Mouse (Mus musculus) liver, embryonic 12.5 days (tissue): ENCODE data around the gene Setd3. TPM values are rescaled to one million over a fixed set of nuclear protein-coding genes. Genes with fewer than 3 reads are reported as not detected.
A peak's percentile ranks its signal among the peaks of the same experiment; 100 is the strongest.

Experiments
- ATAC-seq: fragments of 200-750 bp; cut with Nextera tagmentation; 2 replicates; pipeline ENCODE4 v1.8.0; 2017; ENCODE audit warnings: moderate number of reproducible peaks, mild to moderate bottlenecking, moderate library complexity
- H3K27ac ChIP-seq: fragments of 300-500 bp; sonication (generic); 2 replicates; pipeline ENCODE4 v1.5.1; 2016; ENCODE audit warnings: mild to moderate bottlenecking
- H3K27me3 ChIP-seq: fragments of 300-500 bp; sonication (generic); replicated peaks from 2 replicates; pipeline ENCODE4 v1.6.1; 2016; ENCODE audit warnings: mild to moderate bottlenecking, moderate library complexity
- H3K36me3 ChIP-seq: fragments of 300-500 bp; sonication (generic); 2 replicates; pipeline ENCODE4 v1.6.1; 2016; ENCODE audit warnings: mild to moderate bottlenecking, moderate library complexity
- H3K4me1 ChIP-seq: fragments of 300-500 bp; sonication (generic); 2 replicates; pipeline ENCODE4 v1.6.1; 2016
- H3K4me2 ChIP-seq: fragments of 300-500 bp; sonication (generic); 2 replicates; pipeline ENCODE4 v1.6.1; 2016; ENCODE audit warnings: mild to moderate bottlenecking, moderate library complexity
- H3K4me3 ChIP-seq: fragments of 300-500 bp; sonication (generic); 2 replicates; pipeline ENCODE4 v1.5.1; 2016; ENCODE audit warnings: mild to moderate bottlenecking, moderate library complexity
- H3K9ac ChIP-seq: fragments of 300-500 bp; sonication (generic); 2 replicates; pipeline ENCODE4 v1.6.1; 2016; ENCODE audit warnings: mild to moderate bottlenecking, moderate library complexity
- H3K9me3 ChIP-seq: fragments of 300-500 bp; sonication (generic); replicated peaks from 2 replicates; pipeline ENCODE4 v1.6.1; 2016; ENCODE audit warnings: mild to moderate bottlenecking, moderate library complexity
- WGBS: fragments of 180-500 bp; shearing (Covaris S2); methylation state at CpG from one replicate; pipeline ENCODE4 v1.1.7; 2016; ENCODE audit not compliant: insufficient replicate concordance; 5-methylcytosine and 5-hydroxymethylcytosine counted together
- polyA plus RNA-seq: library from polyadenylated mRNA; unstranded; fragments of >200 nt; fragmentation: Nextera tagmentation; extraction: Ambion mirVana; gene quantifications from 2 replicates; pipeline ENCODE4 v1.2.1, GENCODE M21; 2016

The Setd3 gene
- polyA plus RNA-seq, 1 experiment from 2014 or later: 71.3 TPM

- Histone ChIP-seq H3K27ac (no peak overlapping the region), H3K36me3 (no peaks in the 10 kb centered on the region), H3K4me1 (no peaks in the 10 kb centered on the region), H3K4me2 (no peak overlapping the region), H3K27me3 (no peaks in the 10 kb centered on the region), H3K9me3 (no peaks in the 10 kb centered on the region), H3K4me3 (no peak overlapping the region), H3K9ac (no peak overlapping the region)
- no peak for ATAC-seq
- 57% methylated on average over 18 of the region's 18 CpGs for WGBS
Measured at GRCm38 (mm10) chr12:108098201-108098980, 80.7 kb downstream of the Setd3 start.

- Histone ChIP-seq H3K36me3 (no peaks in the 10 kb centered on the region), H3K4me1 (no peaks in the 10 kb centered on the region), H3K27ac (no peak overlapping the region), H3K9ac (no peak overlapping the region), H3K9me3 (no peaks in the 10 kb centered on the region), H3K4me3 (no peak overlapping the region), H3K27me3 (no peaks in the 10 kb centered on the region), H3K4me2 (no peak overlapping the region)
- 74% methylated on average over 8 of the region's 8 CpGs for WGBS
- no peak for ATAC-seq
Measured at GRCm38 (mm10) chr12:108097643-108098042, 81.5 kb downstream of the Setd3 start.

GRCm38 (mm10) chr12:108088253-108088652 lies 90.9 kb downstream of the Setd3 start:
- Histone ChIP-seq H3K36me3 (no peaks in the 10 kb centered on the region), H3K27me3 (no peaks in the 10 kb centered on the region), H3K4me3 (no peak overlapping the region), H3K27ac (no peak overlapping the region), H3K9me3 (no peaks in the 10 kb centered on the region), H3K9ac (no peak overlapping the region), H3K4me1 (no peaks in the 10 kb centered on the region; the same call in 1 of the 2 replicates), H3K4me2 (no peak overlapping the region)
- WGBS: 40% methylated on average over 9 of the region's 9 CpGs
- ATAC-seq: no peak

DNA sequence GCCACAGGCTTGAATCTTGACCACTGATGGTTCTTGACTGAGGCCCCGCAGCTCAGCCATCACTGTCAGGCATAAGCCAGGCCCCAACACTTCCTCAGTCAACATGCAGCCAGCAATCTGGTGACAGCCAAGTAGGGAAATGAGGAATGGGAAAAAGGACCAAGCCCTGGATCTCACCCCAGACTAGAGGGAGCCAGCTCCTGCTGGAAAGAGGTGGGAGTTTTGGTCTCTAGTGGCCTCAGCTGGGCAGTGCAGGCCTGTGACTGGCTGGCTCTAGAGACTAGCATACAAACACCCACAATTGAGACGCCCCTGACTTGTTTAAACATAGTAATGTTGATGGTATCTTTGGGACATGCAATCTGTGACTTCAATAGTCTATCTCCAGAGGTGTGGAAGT lies 91.6 kb downstream of the Setd3 start:
- ATAC-seq: no peak

DNA sequence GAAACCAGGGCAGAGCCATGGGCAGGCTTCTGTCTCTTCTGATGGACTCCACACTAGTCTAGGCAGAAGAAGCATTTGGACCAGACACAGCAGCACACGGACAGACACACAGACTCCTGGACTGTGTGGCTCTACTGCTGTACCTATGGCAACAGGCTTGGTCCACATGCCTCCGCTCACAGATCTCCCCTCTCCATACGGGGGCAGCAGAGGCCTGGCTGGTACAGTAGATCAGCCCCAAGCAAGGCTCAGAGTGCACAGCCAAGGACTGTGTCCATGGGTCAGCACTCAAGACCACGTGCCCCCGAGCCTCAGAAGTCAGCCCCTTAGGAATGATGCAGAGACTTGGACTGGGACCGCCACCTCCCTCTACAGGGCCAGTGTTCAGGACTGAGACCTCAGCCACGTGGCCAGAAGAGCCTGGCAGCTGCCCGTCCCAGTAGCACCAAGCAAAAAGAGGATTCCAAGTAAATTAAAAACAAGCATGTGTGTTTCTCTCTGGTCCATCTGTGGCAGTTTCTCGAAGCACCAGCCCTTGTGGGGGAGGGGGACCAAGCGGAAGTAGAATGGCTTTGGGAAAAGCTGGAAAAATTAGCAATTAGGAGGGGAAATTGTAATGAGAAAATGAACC lies 100.9 kb downstream of the Setd3 start:
- no peaks in the 10 kb centered on the region for H3K27me3 ChIP-seq
- H3K27ac ChIP-seq: no peak overlapping the region
- H3K4me1 ChIP-seq: no peaks in the 10 kb centered on the region
- WGBS: 63% methylated on average over 10 of the region's 10 CpGs
- 0 out of 2 replicates have a peak, but pooled peaks have one; percentile 32 for ATAC-seq
- H3K9ac ChIP-seq: no peak overlapping the region
- H3K9me3 ChIP-seq: no peaks in the 10 kb centered on the region
- no peak overlapping the region for H3K4me3 ChIP-seq
- no peaks in the 10 kb centered on the region for H3K36me3 ChIP-seq
- no peak overlapping the region for H3K4me2 ChIP-seq

More for the DNA sequence above, 91.6 kb downstream of the Setd3 start:
- Histone ChIP-seq H3K9me3 (no peaks in the 10 kb centered on the region), H3K36me3 (no peaks in the 10 kb centered on the region), H3K4me3 (no peak overlapping the region), H3K4me1 (no peaks in the 10 kb centered on the region; the same call in 1 of the 2 replicates), H3K27me3 (no peaks in the 10 kb centered on the region), H3K27ac (no peak overlapping the region), H3K9ac (no peak overlapping the region), H3K4me2 (no peak overlapping the region)
- WGBS: 30% methylated on average over 2 of the region's 2 CpGs

DNA sequence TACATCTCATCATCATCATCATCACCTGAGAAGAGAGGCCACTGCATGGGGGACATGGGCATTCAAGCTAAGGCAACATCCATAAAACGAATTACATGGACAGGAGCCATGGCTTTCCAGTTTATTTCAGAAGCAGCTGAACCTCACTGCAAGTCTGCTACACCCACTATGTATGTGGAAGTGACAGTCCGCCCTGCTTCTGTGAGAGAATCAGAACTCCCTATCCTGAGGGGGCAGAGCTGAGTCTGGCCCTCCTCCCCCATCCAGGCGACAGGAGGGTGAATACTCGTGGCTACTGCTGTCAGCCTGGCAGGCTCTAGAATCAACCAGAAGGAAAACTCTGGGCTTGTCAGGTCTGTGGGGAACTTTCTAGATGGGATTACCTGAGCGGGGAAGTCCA lies 106.2 kb downstream of the Setd3 start:
- no peaks in the 10 kb centered on the region for H3K36me3 ChIP-seq
- H3K9ac ChIP-seq: no peak overlapping the region
- H3K27me3 ChIP-seq: no peaks in the 10 kb centered on the region
- no peak overlapping the region for H3K4me2 ChIP-seq
- WGBS: 53% methylated on average over 5 of the region's 5 CpGs
- no peak for ATAC-seq
- no peaks in the 10 kb centered on the region for H3K4me1 ChIP-seq
- H3K9me3 ChIP-seq: no peaks in the 10 kb centered on the region
- no peak overlapping the region for H3K4me3 ChIP-seq
- H3K27ac ChIP-seq: no peak overlapping the region

DNA sequence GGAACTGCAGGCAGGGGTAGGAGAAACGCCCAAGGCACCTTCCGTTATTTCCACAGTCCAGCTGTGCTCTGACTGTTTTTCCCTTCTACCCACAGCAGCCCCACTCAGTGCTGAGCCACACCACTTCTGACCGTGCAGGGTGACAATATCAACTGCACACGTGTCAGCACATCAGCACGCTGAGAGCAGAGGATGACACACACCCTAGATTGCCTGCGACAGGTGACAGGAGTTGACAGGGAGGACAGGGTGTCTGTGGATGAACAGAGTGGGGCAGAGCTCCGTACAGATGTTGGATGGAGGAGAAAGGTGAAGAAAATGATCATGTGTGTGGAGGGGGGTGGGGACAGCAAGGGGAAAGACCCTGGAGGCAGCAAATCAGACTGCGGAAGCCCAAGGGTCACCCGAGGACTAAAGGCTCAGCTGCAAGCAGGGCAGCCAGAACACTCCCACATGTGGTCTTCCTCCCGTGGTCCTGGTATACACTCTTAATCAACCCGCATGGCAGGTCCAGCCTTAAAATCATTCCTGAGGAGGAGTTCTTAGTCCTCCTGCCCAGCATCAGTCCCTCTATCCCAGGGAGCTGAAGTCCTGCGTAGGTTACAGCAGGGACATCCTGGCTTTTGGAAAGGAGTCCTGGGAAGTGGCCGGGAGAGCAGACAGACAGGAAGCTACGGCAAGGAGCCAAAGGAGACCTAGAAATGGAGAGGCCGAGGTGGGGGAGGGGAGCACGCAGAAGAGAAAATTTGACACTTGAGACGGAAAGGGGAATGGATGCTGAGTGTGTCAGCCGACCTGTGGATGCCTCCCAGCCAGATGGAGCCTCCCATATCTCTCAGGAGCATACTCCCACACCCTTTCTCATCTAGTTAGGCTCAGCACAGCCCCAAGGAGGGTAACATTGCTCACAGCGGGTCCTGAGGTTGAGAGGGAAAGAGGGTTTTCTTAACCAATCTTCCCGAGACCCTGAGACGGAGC lies 108.1 kb downstream of the Setd3 start:
- no peaks in the 10 kb centered on the region for H3K9me3 ChIP-seq
- no peaks in the 10 kb centered on the region for H3K27me3 ChIP-seq
- H3K4me1 ChIP-seq: 0 out of 2 replicates have a peak, but pooled peaks cover 3% of the 10 kb centered on the region
- no peak overlapping the region for H3K4me2 ChIP-seq
- H3K27ac ChIP-seq: no peak overlapping the region
- H3K9ac ChIP-seq: no peak overlapping the region
- 57% methylated on average over 21 of the region's 21 CpGs for WGBS
- H3K4me3 ChIP-seq: no peak overlapping the region
- no peak for ATAC-seq
- H3K36me3 ChIP-seq: no peaks in the 10 kb centered on the region

DNA sequence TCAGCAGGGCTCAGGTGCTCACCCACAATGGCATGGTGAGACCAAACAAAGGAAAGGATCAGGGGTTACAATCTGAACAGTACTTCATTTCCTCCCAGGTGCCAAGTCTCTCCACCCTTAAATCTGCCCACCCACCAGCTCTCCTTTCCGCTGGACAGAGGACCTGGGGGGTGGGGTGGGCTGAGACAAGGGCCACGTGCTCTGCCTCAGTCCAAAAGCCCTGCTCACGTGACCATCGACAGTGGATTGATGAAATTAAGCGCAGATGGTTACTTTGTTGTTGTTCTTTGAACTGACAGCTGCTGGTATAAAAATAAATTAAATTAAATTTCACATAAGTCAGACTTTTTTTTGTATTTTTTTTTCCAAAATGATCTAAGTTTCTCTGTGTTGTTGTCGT lies 109.6 kb downstream of the Setd3 start:
- no peak overlapping the region for H3K27ac ChIP-seq
- no peak overlapping the region for H3K4me3 ChIP-seq
- H3K4me1 ChIP-seq: 0 out of 2 replicates have a peak, but pooled peaks cover 3% of the 10 kb centered on the region
- H3K9me3 ChIP-seq: no peaks in the 10 kb centered on the region
- no peak for ATAC-seq
- H3K9ac ChIP-seq: no peak overlapping the region
- no peaks in the 10 kb centered on the region for H3K27me3 ChIP-seq
- H3K36me3 ChIP-seq: no peaks in the 10 kb centered on the region
- no peak overlapping the region for H3K4me2 ChIP-seq
- 63% methylated on average over 6 of the region's 6 CpGs for WGBS

GRCm38 (mm10) chr12:108067811-108068375 lies 111.2 kb downstream of the Setd3 start:
- WGBS: 72% methylated on average over 13 of the region's 13 CpGs

DNA sequence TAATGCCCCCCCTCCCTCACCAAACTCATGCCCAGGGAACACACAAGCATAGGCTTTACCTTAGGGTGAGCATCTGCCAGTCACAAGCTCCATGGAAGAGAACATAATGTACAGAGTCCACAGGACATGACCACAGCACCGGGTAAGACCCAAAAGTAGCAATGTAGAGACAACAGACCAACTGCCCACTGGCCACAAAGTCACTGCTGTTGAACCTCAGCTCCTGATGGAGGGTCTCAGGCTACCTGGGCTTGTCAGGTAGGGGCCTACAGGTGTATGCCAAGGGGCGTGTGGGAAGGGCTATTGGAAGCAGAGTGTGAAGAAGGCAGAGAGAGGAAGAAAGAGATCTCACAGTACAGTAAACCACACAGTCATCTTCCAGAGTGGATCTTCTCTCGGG lies 111.9 kb downstream of the Setd3 start:
- Histone ChIP-seq H3K4me1 (0 out of 2 replicates have a peak, but pooled peaks cover 3% of the 10 kb centered on the region), H3K4me3 (no peak overlapping the region), H3K36me3 (no peaks in the 10 kb centered on the region), H3K27ac (no peak overlapping the region), H3K4me2 (no peak overlapping the region), H3K9ac (no peak overlapping the region), H3K9me3 (no peaks in the 10 kb centered on the region), H3K27me3 (no peaks in the 10 kb centered on the region)
- WGBS: 70% methylated on average over 3 of the region's 3 CpGs
- ATAC-seq: no peak

More at GRCm38 (mm10) chr12:108067811-108068375, 111.2 kb downstream of the Setd3 start:
- H3K27ac ChIP-seq: no peak overlapping the region
- no peaks in the 10 kb centered on the region for H3K27me3 ChIP-seq
- no peaks in the 10 kb centered on the region for H3K9me3 ChIP-seq
- 0 out of 2 replicates have a peak, but pooled peaks cover 3% of the 10 kb centered on the region for H3K4me1 ChIP-seq
- no peak overlapping the region for H3K4me3 ChIP-seq
- no peak overlapping the region for H3K9ac ChIP-seq
- H3K4me2 ChIP-seq: no peak overlapping the region
- no peaks in the 10 kb centered on the region for H3K36me3 ChIP-seq
- no peak for ATAC-seq

DNA sequence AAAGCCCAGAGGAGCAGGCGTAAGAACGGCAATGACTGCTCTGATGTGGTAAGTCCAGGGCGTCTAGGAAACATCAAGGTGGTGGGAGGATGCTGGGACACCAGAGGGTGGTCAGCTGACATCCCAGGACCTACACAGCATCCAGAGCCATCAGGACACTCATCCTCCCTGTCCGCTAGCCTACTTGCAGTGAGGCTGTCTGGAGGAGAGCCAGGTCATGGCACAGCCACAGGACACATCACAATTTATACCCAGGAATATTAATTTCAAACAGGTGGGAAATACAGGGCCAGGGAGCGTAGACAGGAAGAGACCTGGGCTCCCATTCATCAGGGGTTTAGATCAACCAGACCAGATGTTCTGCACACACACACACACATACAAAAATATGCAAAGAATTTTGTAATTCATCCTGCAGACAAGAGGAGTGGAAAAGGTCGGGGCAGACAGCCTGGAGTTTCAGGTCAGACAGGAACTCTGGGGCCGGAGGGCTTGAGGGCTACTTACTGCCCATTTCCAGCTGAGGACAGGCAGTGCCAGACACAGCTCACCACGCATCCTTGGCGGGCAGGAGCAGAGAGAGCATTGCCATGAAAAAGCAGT lies 114.6 kb downstream of the Setd3 start:
- H3K27me3 ChIP-seq: no peaks in the 10 kb centered on the region
- 0 out of 2 replicates have a peak, but pooled peaks cover 3% of the 10 kb centered on the region for H3K4me1 ChIP-seq
- 52% methylated on average over 9 of the region's 9 CpGs for WGBS
- no peaks in the 10 kb centered on the region for H3K9me3 ChIP-seq
- no peak overlapping the region for H3K27ac ChIP-seq
- H3K9ac ChIP-seq: no peak overlapping the region
- no peak overlapping the region for H3K4me3 ChIP-seq
- ATAC-seq: no peak
- H3K36me3 ChIP-seq: no peaks in the 10 kb centered on the region
- no peak overlapping the region for H3K4me2 ChIP-seq
